9 mouse cellular contexts compared by ENCODE assay signal in the genomic region with DNA sequence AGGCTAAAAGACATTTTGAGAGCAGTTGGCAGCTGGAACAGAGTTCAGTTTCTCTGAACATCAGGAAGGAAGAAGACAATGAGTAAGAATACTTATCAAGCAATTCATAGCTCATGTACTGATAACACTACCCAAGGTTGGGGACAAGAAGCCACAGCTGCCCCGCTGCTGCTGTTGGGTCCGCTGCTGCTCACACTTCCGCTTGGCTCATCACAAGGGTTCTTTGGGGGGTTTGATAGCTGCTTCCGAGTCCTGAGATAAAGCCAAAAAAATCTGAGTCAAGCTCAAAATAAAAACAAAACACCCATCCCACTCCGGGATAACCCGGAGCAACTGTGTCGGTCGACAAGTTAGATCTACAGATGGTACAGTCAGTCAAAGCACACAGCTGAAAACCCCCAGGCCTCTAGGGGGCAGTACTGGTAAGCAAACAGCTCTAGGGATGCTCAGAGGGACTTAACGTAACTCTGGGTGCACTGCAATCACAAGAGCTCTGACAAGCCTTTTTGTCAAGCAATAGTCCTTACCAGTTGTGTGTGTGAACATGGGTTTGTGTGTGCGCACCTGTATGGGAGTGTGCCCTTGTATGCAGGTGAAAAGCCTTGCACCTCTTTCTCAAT.
DNase-seq lines count a peak whose midpoint lies in the region; ATAC-seq and TF ChIP-seq lines count a peak whose summit lies in the region.
"Had no signal": no experiment of that assay in that cellular context is flagged by ENCODE, and none has a peak within 500 bp of the region (broad histone marks: within the 10 kb centered on the region; RNA-seq: fewer than 3 reads in every experiment).

No protein-coding gene starts in this region.

- no peaks in the 10 kb centered on the region for H3K36me3 ChIP-seq in liver, adult 2 months (ENCODE audit: control insufficient read depth, insufficient read depth, low read length)
- H3K36me3 ChIP-seq in liver, embryonic 12.5 days, result no peaks in the 10 kb centered on the region
- H3K36me3 ChIP-seq in myocyte (ENCODE audit: control insufficient read depth, insufficient read depth), result no peaks in the 10 kb centered on the region
- H3K36me3 ChIP-seq in hindbrain, embryonic 12.5 days, result 0 out of 2 replicates have a peak, but pooled peaks cover 5% of the 10 kb centered on the region
- H3K36me3 ChIP-seq: heart, embryonic 15.5 days had no signal

- peaks cover 6% of the 10 kb centered on the region for H3K4me1 ChIP-seq in liver, adult 2 months (ENCODE audit: control insufficient read depth, insufficient read depth, low read length)
- no peaks in the 10 kb centered on the region for H3K4me1 ChIP-seq in liver, embryonic 12.5 days
- H3K4me1 ChIP-seq in hindbrain, embryonic 12.5 days, result no peaks in the 10 kb centered on the region
- H3K4me1 ChIP-seq: heart, embryonic 15.5 days had no signal

- H3K79me2 ChIP-seq in liver, adult 2 months (ENCODE audit: control insufficient read depth, insufficient read depth, low read length), result no peaks in the 10 kb centered on the region
- H3K79me2 ChIP-seq in myocyte (ENCODE audit: control insufficient read depth, insufficient read depth), result no peaks in the 10 kb centered on the region

- no peak overlapping the region for H3K27ac ChIP-seq in liver, adult 2 months (replicated peaks; ENCODE audit: insufficient read depth, low read depth, low read length)
- no peak overlapping the region for H3K27ac ChIP-seq in liver, embryonic 12.5 days
- no peak overlapping the region for H3K27ac ChIP-seq in hindbrain, embryonic 12.5 days
- H3K27ac ChIP-seq: heart, embryonic 15.5 days had no signal

- no peak for ATAC-seq in liver, embryonic 12.5 days
- no peak for ATAC-seq in hindbrain, embryonic 12.5 days (ENCODE audit: low FRiP score)

- TF ChIP-seq POLR2A in liver, adult 2 months (IDR thresholded peaks at IDR 0.05; ENCODE audit: extremely low read depth, insufficient read depth, low read length), result no peak
- TF ChIP-seq POLR2A in myocyte (IDR thresholded peaks at IDR 0.05; ENCODE audit: insufficient read length, low read depth), result no peak

- no peak overlapping the region for H3K4me3 ChIP-seq in liver, adult 2 months (ENCODE audit: insufficient read depth, low read depth, low read length)
- H3K4me3 ChIP-seq in liver, embryonic 12.5 days, result no peak overlapping the region
- no peak overlapping the region for H3K4me3 ChIP-seq in myocyte
- no peak overlapping the region for H3K4me3 ChIP-seq in hindbrain, embryonic 12.5 days
- H3K4me3 ChIP-seq: heart, embryonic 15.5 days had no signal

- 79% methylated on average over 10 of the region's 10 CpGs for WGBS in liver, adult 2 months
- 79% methylated on average over 10 of the region's 10 CpGs for WGBS in liver, embryonic 12.5 days (ENCODE audit: insufficient replicate concordance)
- WGBS in hindbrain, embryonic 12.5 days, result 91% methylated on average over 10 of the region's 10 CpGs

- H3K9me3 ChIP-seq in liver, embryonic 12.5 days (replicated peaks), result no peaks in the 10 kb centered on the region
- no peaks in the 10 kb centered on the region for H3K9me3 ChIP-seq in hindbrain, embryonic 12.5 days (replicated peaks)
- H3K9me3 ChIP-seq: heart, embryonic 15.5 days had no signal

- H3K4me2 ChIP-seq in liver, embryonic 12.5 days, result no peak overlapping the region
- H3K4me2 ChIP-seq in myocyte (ENCODE audit: low read depth), result peak overlapping the region; percentile 56
- no peak overlapping the region for H3K4me2 ChIP-seq in hindbrain, embryonic 12.5 days (replicated peaks)
- H3K4me2 ChIP-seq: heart, embryonic 15.5 days had no signal

- peak; percentile 54 for DNase-seq in gastrocnemius, postnatal 10 days
- DNase-seq in gastrocnemius, postnatal 25 days, result no peak
- DNase-seq in liver, adult 2 months (ENCODE audit: extremely low read depth, low read depth, low spot score), result no peak
- DNase-seq in NIH3T3 (ENCODE audit: low read depth), result peak; percentile 20
- DNase-seq in cerebellum, adult 18-20 months, result no peak

- peak; percentile 28; the same call in 1 of the 2 replicates for TF ChIP-seq CTCF in liver, adult 2 months (IDR thresholded peaks at IDR 0.05; ENCODE audit: low read depth, low read length)

- no peaks in the 10 kb centered on the region for H3K27me3 ChIP-seq in liver, adult 2 months (ENCODE audit: control insufficient read depth, insufficient read depth, low read length)
- no peaks in the 10 kb centered on the region for H3K27me3 ChIP-seq in liver, embryonic 12.5 days (replicated peaks)
- no peaks in the 10 kb centered on the region for H3K27me3 ChIP-seq in myocyte (ENCODE audit: control insufficient read depth, insufficient read depth, insufficient read length)
- no peaks in the 10 kb centered on the region for H3K27me3 ChIP-seq in hindbrain, embryonic 12.5 days
- H3K27me3 ChIP-seq: heart, embryonic 15.5 days had no signal

- H3K9ac ChIP-seq in liver, adult 2 months (ENCODE audit: low read depth, low read length), result no peak overlapping the region
- no peak overlapping the region for H3K9ac ChIP-seq in liver, embryonic 12.5 days
- H3K9ac ChIP-seq in hindbrain, embryonic 12.5 days, result no peak overlapping the region
- H3K9ac ChIP-seq: heart, embryonic 15.5 days had no signal

- no peak overlapping the region for H3ac ChIP-seq in myocyte (ENCODE audit: control insufficient read depth, insufficient read length)

TF ChIP-seq in myocyte, 11 proteins besides CTCF, POLR2A, EP300 and RAD21:
- TF ChIP-seq TCF12 (IDR thresholded peaks at IDR 0.05; ENCODE audit: insufficient read depth, poor library complexity, severe bottlenecking) (peak; percentile 32), MYOD1 (IDR thresholded peaks at IDR 0.05; ENCODE audit: control insufficient read depth in 1 of 3, insufficient read length in 2 of 3, low read depth in 2 of 3) (peak; percentile 23 to 64 (median 56)), MYOG (IDR thresholded peaks at IDR 0.05; ENCODE audit: control insufficient read depth in 1 of 3, insufficient read depth in 1 of 3, insufficient read length in 2 of 3, low read depth in 2 of 3) (peak in 1 of 3 experiments; percentile 35), SRF (IDR thresholded peaks at IDR 0.05; ENCODE audit: control insufficient read depth, insufficient read length, low read depth) (no peak)

Comparison
In these comparisons a context has a peak if more than half of its experiments do, and no peak if none do; other contexts are left out.
1. DNase-seq: peak in gastrocnemius, postnatal 10 days (single experiment) and NIH3T3 (single experiment); none in gastrocnemius, postnatal 25 days (single experiment), liver, adult 2 months (single experiment) and cerebellum, adult 18-20 months (0 of 2).